Mouse (Mus musculus) monocyte, adult 2 months (primary cell): ENCODE data around the gene Ppp1r14d.

Source experiments
- DNase-seq, 2 experiments: peaks; one replicate each; pipeline ENCODE4 v3.0.0; 2022; ENCODE audit warnings: low spot score in 2 of 2, low read depth in 1 of 2

Gene Ppp1r14d

GRCm38 (mm10) chr2:119237210-119237870, 7.6 kb upstream of the Ppp1r14d start, which contains the start of gene Spint1:
TSS of gene Spint1 (plus strand) at chr2:119237362.
- no peak for DNase-seq

- no peak for DNase-seq
Measured at GRCm38 (mm10) chr2:119236682-119237209, 7.0 kb upstream of the Ppp1r14d start.

GRCm38 (mm10) chr2:119209176-119209507, 20.6 kb downstream of the Ppp1r14d start:
- DNase-seq = no peak

GRCm38 (mm10) chr2:119208344-119209175, 21.1 kb downstream of the Ppp1r14d start, which contains the start of the genes Zfyve19 and Dnajc17:
TSS of gene Zfyve19 (plus strand) at chr2:119208617.
TSS of gene Dnajc17 (minus strand) at chr2:119208795.
- DNase-seq = peak; percentile 86

GRCm38 (mm10) chr2:119207961-119208343, 21.8 kb downstream of the Ppp1r14d start:
- no peak for DNase-seq

- no peak for DNase-seq
Measured at GRCm38 (mm10) chr2:119203871-119204460, 25.7 kb downstream of the Ppp1r14d start.

GRCm38 (mm10) chr2:119202914-119203453, 26.7 kb downstream of the Ppp1r14d start:
- no peak for DNase-seq

GRCm38 (mm10) chr2:119198934-119199333, 30.8 kb downstream of the Ppp1r14d start:
- DNase-seq = no peak

- DNase-seq = no peak
Measured at GRCm38 (mm10) chr2:119198049-119198448, 31.7 kb downstream of the Ppp1r14d start.

GRCm38 (mm10) chr2:119197493-119197892, 32.2 kb downstream of the Ppp1r14d start:
- DNase-seq = no peak

- no peak for DNase-seq
Measured at GRCm38 (mm10) chr2:119196316-119197108, 33.2 kb downstream of the Ppp1r14d start.

- no peak for DNase-seq
Measured at GRCm38 (mm10) chr2:119194140-119194539, 35.6 kb downstream of the Ppp1r14d start.

- DNase-seq = no peak
Measured at GRCm38 (mm10) chr2:119190969-119191368, 38.7 kb downstream of the Ppp1r14d start.

- peak; percentile 45 to 64 for DNase-seq
Measured at GRCm38 (mm10) chr2:119189029-119189710, 40.5 kb downstream of the Ppp1r14d start.

- no peak for DNase-seq
Measured at GRCm38 (mm10) chr2:119182914-119183313, 46.8 kb downstream of the Ppp1r14d start.

GRCm38 (mm10) chr2:119177384-119177939, 52.2 kb downstream of the Ppp1r14d start:
- DNase-seq = no peak

GRCm38 (mm10) chr2:119176761-119177160, 52.9 kb downstream of the Ppp1r14d start:
- DNase-seq = no peak

- DNase-seq = no peak
Measured at GRCm38 (mm10) chr2:119175614-119176013, 54.1 kb downstream of the Ppp1r14d start.

GRCm38 (mm10) chr2:119174866-119175265, 54.8 kb downstream of the Ppp1r14d start:
- DNase-seq = no peak
